Mouse (Mus musculus) forebrain, embryonic 12.5 days (tissue): ENCODE measurements around the gene Tmem178. TPM values are rescaled to one million over a fixed set of nuclear protein-coding genes. Genes with fewer than 3 reads are reported as not detected.
A peak's percentile ranks its signal among the peaks of the same experiment; 100 is the strongest.
"Not testable (repeated sequence)": the region's sequence is repeated elsewhere in the genome, so short reads cannot be mapped to it uniquely, and the experiment has no call there.

Source experiments
- ATAC-seq: fragments of 200-750 bp; cut with Nextera tagmentation; 2 replicates; pipeline ENCODE4 v1.8.0; 2017; ENCODE audit warnings: moderate TSS enrichment; ENCODE audit not compliant: low FRiP score
- H3K27ac ChIP-seq: fragments of 300-500 bp; sonication (generic); 2 replicates; pipeline ENCODE4 v1.5.1; 2016; ENCODE audit warnings: mild to moderate bottlenecking
- H3K27me3 ChIP-seq: fragments of 300-500 bp; sonication (generic); 2 replicates; pipeline ENCODE4 v1.6.1; 2016; ENCODE audit warnings: mild to moderate bottlenecking
- H3K36me3 ChIP-seq: fragments of 300-500 bp; sonication (generic); replicated peaks from 2 replicates; pipeline ENCODE4 v1.6.1; 2016; ENCODE audit warnings: mild to moderate bottlenecking
- H3K4me1 ChIP-seq: fragments of 300-500 bp; sonication (generic); 2 replicates; pipeline ENCODE4 v1.6.1; 2016
- H3K4me2 ChIP-seq: fragments of 300-500 bp; sonication (generic); 2 replicates; pipeline ENCODE4 v1.6.1; 2016; ENCODE audit warnings: mild to moderate bottlenecking, moderate library complexity
- H3K4me3 ChIP-seq: fragments of 300-500 bp; sonication (generic); replicated peaks from 2 replicates; pipeline ENCODE4 v1.5.1; 2016; ENCODE audit warnings: mild to moderate bottlenecking
- H3K9ac ChIP-seq: fragments of 300-500 bp; sonication (generic); 2 replicates; pipeline ENCODE4 v1.6.1; 2016; ENCODE audit warnings: mild to moderate bottlenecking
- H3K9me3 ChIP-seq: fragments of 300-500 bp; sonication (generic); 2 replicates; pipeline ENCODE4 v1.6.1; 2016
- WGBS: fragments of 180-500 bp; shearing (Covaris S2); methylation state at CpG from one replicate; pipeline ENCODE4 v1.1.7; 2016; 5-methylcytosine and 5-hydroxymethylcytosine counted together
- polyA plus RNA-seq: library from polyadenylated mRNA; unstranded; fragments of >200 nt; fragmentation: Nextera tagmentation; extraction: Ambion mirVana; gene quantifications from 2 replicates; pipeline ENCODE4 v1.2.1, GENCODE M21; 2016

Tmem178 gene
- polyA plus RNA-seq, 1 experiment from 2014 or later = 24.1 TPM

- no peaks in the 10 kb centered on the region for H3K27me3 ChIP-seq
- ATAC-seq = no peak
- no peaks in the 10 kb centered on the region for H3K4me1 ChIP-seq
- no peaks in the 10 kb centered on the region for H3K9me3 ChIP-seq
- no peak overlapping the region for H3K27ac ChIP-seq
- no peaks in the 10 kb centered on the region for H3K36me3 ChIP-seq
- 90% methylated on average over 3 of the region's 3 CpGs for WGBS
- no peak overlapping the region for H3K9ac ChIP-seq
- H3K4me2 ChIP-seq = no peak overlapping the region
- no peak overlapping the region for H3K4me3 ChIP-seq
These were observed 18.9 kb upstream of the Tmem178 start for GRCm38 (mm10) chr17:80925554-80925953.

GRCm38 (mm10) chr17:80927151-80927550 lies 17.3 kb upstream of the Tmem178 start:
- H3K27ac ChIP-seq = no peak overlapping the region
- H3K4me3 ChIP-seq = no peak overlapping the region
- H3K4me2 ChIP-seq = no peak overlapping the region
- no peak for ATAC-seq
- WGBS = 96% methylated on average over 2 of the region's 2 CpGs
- H3K36me3 ChIP-seq = no peaks in the 10 kb centered on the region
- no peaks in the 10 kb centered on the region for H3K4me1 ChIP-seq
- no peak overlapping the region for H3K9ac ChIP-seq
- H3K27me3 ChIP-seq = no peaks in the 10 kb centered on the region
- H3K9me3 ChIP-seq = no peaks in the 10 kb centered on the region

GRCm38 (mm10) chr17:80932716-80933115 lies 11.7 kb upstream of the Tmem178 start:
- H3K4me2 ChIP-seq = no peak overlapping the region
- H3K4me3 ChIP-seq = no peak overlapping the region
- no peaks in the 10 kb centered on the region for H3K9me3 ChIP-seq
- no peak overlapping the region for H3K9ac ChIP-seq
- no peaks in the 10 kb centered on the region for H3K27me3 ChIP-seq
- H3K4me1 ChIP-seq = no peaks in the 10 kb centered on the region
- H3K27ac ChIP-seq = no peak overlapping the region
- H3K36me3 ChIP-seq = no peaks in the 10 kb centered on the region
- ATAC-seq = no peak
- 94% methylated on average over 3 of the region's 3 CpGs for WGBS

- Histone ChIP-seq H3K27ac (no peak overlapping the region), H3K9ac (no peak overlapping the region), H3K36me3 (no peaks in the 10 kb centered on the region), H3K4me2 (no peak overlapping the region), H3K4me3 (no peak overlapping the region), H3K27me3 (no peaks in the 10 kb centered on the region), H3K9me3 (no peaks in the 10 kb centered on the region), H3K4me1 (no peaks in the 10 kb centered on the region)
- 81% methylated on average over 11 of the region's 11 CpGs for WGBS
- no peak for ATAC-seq
These were observed 10.9 kb upstream of the Tmem178 start for GRCm38 (mm10) chr17:80933401-80934029.

GRCm38 (mm10) chr17:80935807-80936519 lies 8.5 kb upstream of the Tmem178 start:
- ATAC-seq = no peak
- no peaks in the 10 kb centered on the region for H3K9me3 ChIP-seq
- H3K4me3 ChIP-seq = no peak overlapping the region
- no peak overlapping the region for H3K4me2 ChIP-seq
- H3K27me3 ChIP-seq = no peaks in the 10 kb centered on the region
- no peaks in the 10 kb centered on the region for H3K4me1 ChIP-seq
- H3K27ac ChIP-seq = no peak overlapping the region
- WGBS = 89% methylated on average over 10 of the region's 10 CpGs
- no peak overlapping the region for H3K9ac ChIP-seq
- H3K36me3 ChIP-seq = no peaks in the 10 kb centered on the region

GRCm38 (mm10) chr17:80936521-80936920 lies 7.9 kb upstream of the Tmem178 start:
- H3K4me3 ChIP-seq = no peak overlapping the region
- WGBS = 86% methylated on average over 5 of the region's 5 CpGs
- no peaks in the 10 kb centered on the region for H3K4me1 ChIP-seq
- H3K27ac ChIP-seq = no peak overlapping the region
- H3K9me3 ChIP-seq = no peaks in the 10 kb centered on the region
- no peaks in the 10 kb centered on the region for H3K27me3 ChIP-seq
- H3K4me2 ChIP-seq = no peak overlapping the region
- no peaks in the 10 kb centered on the region for H3K36me3 ChIP-seq
- H3K9ac ChIP-seq = no peak overlapping the region
- no peak for ATAC-seq

- no peak overlapping the region for H3K27ac ChIP-seq
- no peak overlapping the region for H3K9ac ChIP-seq
- peaks cover 8% of the 10 kb centered on the region; the same call in 1 of the 2 replicates for H3K4me1 ChIP-seq
- no peak for ATAC-seq
- no peak overlapping the region for H3K4me2 ChIP-seq
- no peaks in the 10 kb centered on the region for H3K9me3 ChIP-seq
- no peaks in the 10 kb centered on the region for H3K36me3 ChIP-seq
- H3K4me3 ChIP-seq = no peak overlapping the region
- H3K27me3 ChIP-seq = peaks cover 13% of the 10 kb centered on the region
- WGBS = 90% methylated on average over 7 of the region's 7 CpGs
These were observed 4.6 kb upstream of the Tmem178 start for GRCm38 (mm10) chr17:80939833-80940232.

- H3K4me2 ChIP-seq = no peak overlapping the region
- 77% methylated on average over 11 of the region's 11 CpGs for WGBS
- H3K36me3 ChIP-seq = no peaks in the 10 kb centered on the region
- no peak overlapping the region for H3K9ac ChIP-seq
- H3K9me3 ChIP-seq = no peaks in the 10 kb centered on the region
- H3K27ac ChIP-seq = no peak overlapping the region
- H3K27me3 ChIP-seq = peaks cover 19% of the 10 kb centered on the region
- no peak overlapping the region for H3K4me3 ChIP-seq
- ATAC-seq = no peak
- H3K4me1 ChIP-seq = peaks cover 20% of the 10 kb centered on the region; the same call in 1 of the 2 replicates
These were observed 2.6 kb upstream of the Tmem178 start for GRCm38 (mm10) chr17:80941857-80942256.

- 10% methylated on average over 9 of the region's 26 CpGs for WGBS
- H3K36me3 ChIP-seq = no peaks in the 10 kb centered on the region
- ATAC-seq = peak; percentile 16; the same call in 1 of the 2 replicates
- H3K4me2 ChIP-seq = peak overlapping the region; percentile 87
- H3K4me3 ChIP-seq = peak overlapping the region; percentile 79
- no peaks in the 10 kb centered on the region for H3K9me3 ChIP-seq
- peak overlapping the region; percentile 75 for H3K27ac ChIP-seq
- peak overlapping the region; percentile 82 for H3K9ac ChIP-seq
- peaks cover 22% of the 10 kb centered on the region; the same call in 1 of the 2 replicates for H3K4me1 ChIP-seq
- peaks cover 19% of the 10 kb centered on the region for H3K27me3 ChIP-seq
These were observed 450 bp upstream of the Tmem178 start for GRCm38 (mm10) chr17:80943835-80944529.

GRCm38 (mm10) chr17:80945510-80945909 lies 1.1 kb downstream of the Tmem178 start:
- Histone ChIP-seq H3K4me1 (peaks cover 22% of the 10 kb centered on the region; the same call in 1 of the 2 replicates), H3K4me3 (peak overlapping the region; percentile 37), H3K27me3 (peaks cover 19% of the 10 kb centered on the region), H3K4me2 (peak overlapping the region; percentile 49)
- not testable (repeated sequence) for H3K9me3 ChIP-seq, H3K36me3 ChIP-seq, H3K27ac ChIP-seq, ATAC-seq, H3K9ac ChIP-seq
- WGBS = 40% methylated on average over 8 of the region's 8 CpGs

GRCm38 (mm10) chr17:80946091-80946885 lies 1.9 kb downstream of the Tmem178 start:
- no peak overlapping the region for H3K9ac ChIP-seq
- H3K36me3 ChIP-seq = no peaks in the 10 kb centered on the region
- H3K27me3 ChIP-seq = peaks cover 19% of the 10 kb centered on the region
- WGBS = 78% methylated on average over 5 of the region's 5 CpGs
- peak overlapping the region; percentile 49 for H3K4me2 ChIP-seq
- no peak for ATAC-seq
- no peaks in the 10 kb centered on the region for H3K9me3 ChIP-seq
- peak overlapping the region; percentile 37 for H3K4me3 ChIP-seq
- peaks cover 22% of the 10 kb centered on the region; the same call in 1 of the 2 replicates for H3K4me1 ChIP-seq
- no peak overlapping the region for H3K27ac ChIP-seq
